Mouse (Mus musculus): ENCODE data around the gene Idh2. TPM values are rescaled to one million over a fixed set of nuclear protein-coding genes. Genes with fewer than 3 reads are reported as not detected.

Gene Idh2
- polyA plus RNA-seq, 1 experiment = 77.9 TPM

- Histone ChIP-seq H3K4me3 (replicated peaks; ENCODE audit: insufficient read depth, low read depth, low read length) (no peak overlapping the region), H3K27ac (ENCODE audit: insufficient read depth, low read length) (no peak overlapping the region), H3K4me1 (ENCODE audit: control insufficient read depth, insufficient read depth, low read length) (peaks cover 26% of the 10 kb centered on the region), H3K27me3 (ENCODE audit: control insufficient read depth, insufficient read depth, low read length) (no peaks in the 10 kb centered on the region)
- TF ChIP-seq CTCF (IDR thresholded peaks at IDR 0.05; ENCODE audit: borderline replicate concordance, insufficient read depth, low read depth, low read length) (no peak), POLR2A (IDR thresholded peaks at IDR 0.05; ENCODE audit: borderline replicate concordance, insufficient read depth, low read length) (no peak)
- WGBS = 50% methylated on average over 7 of the region's 7 CpGs
- no peak for DNase-seq
Measured at GRCm38 (mm10) chr7:80068341-80068740, 46.9 kb downstream of the Idh2 start.

GRCm38 (mm10) chr7:80066675-80067455, 48.3 kb downstream of the Idh2 start:
- 69% methylated on average over 13 of the region's 13 CpGs for WGBS
- Histone ChIP-seq H3K4me1 (ENCODE audit: control insufficient read depth, insufficient read depth, low read length) (peaks cover 32% of the 10 kb centered on the region), H3K4me3 (replicated peaks; ENCODE audit: insufficient read depth, low read depth, low read length) (no peak overlapping the region), H3K27ac (ENCODE audit: insufficient read depth, low read length) (no peak overlapping the region), H3K27me3 (ENCODE audit: control insufficient read depth, insufficient read depth, low read length) (no peaks in the 10 kb centered on the region)
- no peak for DNase-seq
- TF ChIP-seq POLR2A (IDR thresholded peaks at IDR 0.05; ENCODE audit: borderline replicate concordance, insufficient read depth, low read length) (no peak), CTCF (IDR thresholded peaks at IDR 0.05; ENCODE audit: borderline replicate concordance, insufficient read depth, low read depth, low read length) (no peak)

GRCm38 (mm10) chr7:80065250-80065649, 49.9 kb downstream of the Idh2 start:
- Histone ChIP-seq H3K4me3 (replicated peaks; ENCODE audit: insufficient read depth, low read depth, low read length) (no peak overlapping the region), H3K4me1 (ENCODE audit: control insufficient read depth, insufficient read depth, low read length) (peaks cover 35% of the 10 kb centered on the region), H3K27me3 (ENCODE audit: control insufficient read depth, insufficient read depth, low read length) (no peaks in the 10 kb centered on the region), H3K27ac (ENCODE audit: insufficient read depth, low read length) (no peak overlapping the region)
- TF ChIP-seq POLR2A (IDR thresholded peaks at IDR 0.05; ENCODE audit: borderline replicate concordance, insufficient read depth, low read length) (no peak), CTCF (IDR thresholded peaks at IDR 0.05; ENCODE audit: borderline replicate concordance, insufficient read depth, low read depth, low read length) (no peak)
- 67% methylated on average over 3 of the region's 3 CpGs for WGBS
- no peak for DNase-seq

DNA sequence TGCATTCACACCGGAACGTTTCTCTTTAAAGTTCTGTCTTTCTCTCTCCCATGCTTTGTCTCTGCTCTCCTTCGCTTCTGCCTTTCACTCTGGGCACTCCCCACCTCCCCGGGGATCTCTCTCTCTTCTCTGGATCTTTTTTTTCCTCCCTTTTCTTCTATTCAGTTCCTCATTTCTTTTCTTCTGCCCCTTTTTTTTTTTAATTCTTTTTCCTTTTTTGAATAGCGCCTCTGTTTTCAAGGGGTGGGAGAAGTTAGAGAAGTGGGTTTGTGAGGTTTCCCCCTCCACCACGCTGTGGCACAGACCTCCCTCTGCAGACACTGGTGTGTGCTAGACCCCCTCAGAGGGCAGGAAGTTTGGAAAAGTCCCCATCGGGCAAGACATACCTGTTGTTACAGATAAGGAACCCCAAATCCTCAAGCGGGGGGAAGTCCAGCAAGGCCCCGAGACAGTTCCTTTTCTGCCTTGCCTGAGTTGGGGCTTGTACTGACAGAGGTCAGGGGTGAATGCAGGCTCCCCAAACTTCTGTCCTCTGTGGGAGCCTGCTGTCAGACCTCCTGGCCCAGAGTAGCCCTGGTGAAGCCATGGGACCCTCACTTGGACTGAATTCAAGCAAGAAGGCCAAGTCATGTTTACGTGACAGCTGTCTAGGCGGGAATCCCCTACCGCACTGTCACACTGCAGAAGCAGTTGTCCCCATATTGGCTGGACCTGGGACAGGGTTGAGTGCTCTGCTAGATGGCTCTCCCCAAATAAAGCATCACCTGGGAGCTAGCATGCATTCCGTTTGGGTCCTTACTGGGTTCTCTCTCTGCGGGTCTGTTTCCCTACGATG, 51.1 kb downstream of the Idh2 start:
- TF ChIP-seq CTCF (IDR thresholded peaks at IDR 0.05; ENCODE audit: borderline replicate concordance, insufficient read depth, low read depth, low read length) (no peak), POLR2A (IDR thresholded peaks at IDR 0.05; ENCODE audit: borderline replicate concordance, insufficient read depth, low read length) (no peak)
- no peak for DNase-seq
- peaks cover 30% of the 10 kb centered on the region for H3K4me1 ChIP-seq (ENCODE audit: control insufficient read depth, insufficient read depth, low read length)
- H3K4me3 ChIP-seq (replicated peaks; ENCODE audit: insufficient read depth, low read depth, low read length) = no peak overlapping the region
- no peaks in the 10 kb centered on the region for H3K27me3 ChIP-seq (ENCODE audit: control insufficient read depth, insufficient read depth, low read length)
- 78% methylated on average over 15 of the region's 15 CpGs for WGBS
- H3K27ac ChIP-seq (ENCODE audit: insufficient read depth, low read length) = no peak overlapping the region

DNA sequence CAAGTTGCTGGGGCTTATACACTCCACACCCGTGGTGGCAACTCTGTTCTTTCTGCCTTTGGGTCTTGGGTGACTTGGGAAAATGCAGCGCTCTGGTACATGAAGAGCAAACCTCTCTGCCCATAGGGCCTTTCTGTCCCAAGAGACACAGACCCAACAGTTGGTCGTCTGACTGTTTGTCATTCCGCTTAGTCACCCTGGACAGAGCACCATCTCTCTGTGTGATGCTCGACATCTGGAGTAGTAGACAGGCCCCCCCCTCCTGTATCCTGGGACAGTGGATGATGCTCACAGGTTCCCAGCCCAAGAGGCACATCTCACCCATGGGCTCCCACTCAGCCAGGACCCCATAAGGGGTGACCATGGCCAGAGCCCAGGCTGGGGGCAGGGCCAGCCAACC, 51.9 kb downstream of the Idh2 start:
- DNase-seq = no peak
- Histone ChIP-seq H3K27ac (ENCODE audit: insufficient read depth, low read length) (no peak overlapping the region), H3K27me3 (ENCODE audit: control insufficient read depth, insufficient read depth, low read length) (no peaks in the 10 kb centered on the region), H3K4me1 (ENCODE audit: control insufficient read depth, insufficient read depth, low read length) (peaks cover 30% of the 10 kb centered on the region), H3K4me3 (replicated peaks; ENCODE audit: insufficient read depth, low read depth, low read length) (no peak overlapping the region)
- TF ChIP-seq POLR2A (IDR thresholded peaks at IDR 0.05; ENCODE audit: borderline replicate concordance, insufficient read depth, low read length) (no peak), CTCF (IDR thresholded peaks at IDR 0.05; ENCODE audit: borderline replicate concordance, insufficient read depth, low read depth, low read length) (no peak)
- WGBS = 84% methylated on average over 5 of the region's 5 CpGs

DNA sequence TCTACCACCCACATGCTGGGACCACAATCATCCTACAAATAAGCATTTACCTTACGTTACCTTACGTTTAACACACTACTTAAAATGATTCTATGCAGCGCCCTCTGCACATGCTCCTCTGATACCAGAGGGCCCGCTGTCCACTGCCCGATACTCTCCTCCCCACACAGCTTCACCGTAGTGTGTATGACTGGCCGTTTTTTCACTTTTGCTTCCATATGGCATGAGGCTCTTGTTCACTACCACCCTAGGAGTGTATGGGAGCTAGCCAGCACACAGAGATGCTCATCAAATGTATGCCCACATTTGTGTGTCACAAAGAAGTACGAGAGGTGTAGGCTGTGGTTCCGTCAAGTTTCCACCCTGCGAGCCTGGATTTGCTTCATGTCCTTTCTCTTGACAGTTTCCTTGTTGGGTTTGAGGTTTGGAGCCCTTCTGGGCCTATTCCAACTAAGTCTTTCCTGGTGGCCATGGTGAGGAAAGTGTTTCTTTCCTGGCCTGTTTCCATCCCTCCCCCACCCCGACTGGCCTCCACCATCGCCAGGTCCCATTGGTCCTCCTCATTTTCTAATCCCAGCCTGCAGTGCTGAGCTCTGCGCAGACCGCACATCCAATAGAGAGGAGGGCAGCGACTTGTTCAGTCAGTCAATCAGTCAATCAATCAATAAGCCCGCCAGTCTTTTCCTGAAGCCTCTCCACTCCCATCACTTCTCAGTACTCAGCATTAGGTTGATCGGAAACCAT, 52.9 kb downstream of the Idh2 start:
- WGBS = 65% methylated on average over 17 of the region's 17 CpGs
- Histone ChIP-seq H3K27ac (ENCODE audit: insufficient read depth, low read length) (no peak overlapping the region), H3K27me3 (ENCODE audit: control insufficient read depth, insufficient read depth, low read length) (no peaks in the 10 kb centered on the region), H3K4me3 (replicated peaks; ENCODE audit: insufficient read depth, low read depth, low read length) (no peak overlapping the region), H3K4me1 (ENCODE audit: control insufficient read depth, insufficient read depth, low read length) (peaks cover 37% of the 10 kb centered on the region)
- DNase-seq = peak in 1 of 2 experiments; percentile 77
- no peak for TF ChIP-seq POLR2A (IDR thresholded peaks at IDR 0.05; ENCODE audit: borderline replicate concordance, insufficient read depth, low read length)
- TF ChIP-seq CTCF (IDR thresholded peaks at IDR 0.05; ENCODE audit: borderline replicate concordance, insufficient read depth, low read depth, low read length) = no peak

GRCm38 (mm10) chr7:80060012-80060778, 55.0 kb downstream of the Idh2 start:
- WGBS = 57% methylated on average over 10 of the region's 10 CpGs
- no peak overlapping the region for H3K4me3 ChIP-seq (replicated peaks; ENCODE audit: insufficient read depth, low read depth, low read length)
- no peak overlapping the region for H3K27ac ChIP-seq (ENCODE audit: insufficient read depth, low read length)
- H3K27me3 ChIP-seq (ENCODE audit: control insufficient read depth, insufficient read depth, low read length) = no peaks in the 10 kb centered on the region
- peak in 1 of 2 experiments; percentile 57 for DNase-seq
- peaks cover 40% of the 10 kb centered on the region for H3K4me1 ChIP-seq (ENCODE audit: control insufficient read depth, insufficient read depth, low read length)
- TF ChIP-seq POLR2A (IDR thresholded peaks at IDR 0.05; ENCODE audit: borderline replicate concordance, insufficient read depth, low read length) = no peak
- no peak for TF ChIP-seq CTCF (IDR thresholded peaks at IDR 0.05; ENCODE audit: borderline replicate concordance, insufficient read depth, low read depth, low read length)

Data from cerebellum, adult 2 months (tissue).